Mouse (Mus musculus) forebrain, embryonic 15.5 days (tissue): ENCODE results near the gene Arrb2. TPM values are rescaled to one million over a fixed set of nuclear protein-coding genes. Genes with fewer than 3 reads are reported as not detected.
A peak's percentile ranks its signal among the peaks of the same experiment; 100 is the strongest.

Source experiments
- ATAC-seq: fragments of 200-750 bp; cut with Nextera tagmentation; replicated peaks from 2 replicates; pipeline ENCODE4 v1.8.0; 2017; ENCODE audit warnings: mild to moderate bottlenecking, moderate TSS enrichment, moderate library complexity
- H3K27ac ChIP-seq: fragments of 300-500 bp; sonication (generic); replicated peaks from 2 replicates; pipeline ENCODE4 v1.5.1; 2015; ENCODE audit warnings: mild to moderate bottlenecking, inconsistent platforms
- H3K27me3 ChIP-seq: fragments of 300-500 bp; sonication (generic); 2 replicates; pipeline ENCODE4 v1.6.1; 2015; ENCODE audit warnings: inconsistent platforms
- H3K36me3 ChIP-seq: fragments of 300-500 bp; sonication (generic); 2 replicates; pipeline ENCODE4 v1.6.1; 2015; ENCODE audit warnings: mild to moderate bottlenecking, inconsistent platforms
- H3K4me1 ChIP-seq: fragments of 300-500 bp; sonication (generic); 2 replicates; pipeline ENCODE4 v1.6.1; 2015; ENCODE audit warnings: inconsistent platforms
- H3K4me2 ChIP-seq: fragments of 300-500 bp; sonication (generic); replicated peaks from 2 replicates; pipeline ENCODE4 v1.6.1; 2015; ENCODE audit warnings: mild to moderate bottlenecking, inconsistent platforms
- H3K4me3 ChIP-seq: fragments of 300-500 bp; sonication (generic); 2 replicates; pipeline ENCODE4 v1.5.1; 2015; ENCODE audit warnings: mild to moderate bottlenecking, inconsistent platforms
- H3K9ac ChIP-seq: fragments of 300-500 bp; sonication (generic); replicated peaks from 2 replicates; pipeline ENCODE4 v1.6.1; 2015; ENCODE audit warnings: mild to moderate bottlenecking, inconsistent platforms
- H3K9me3 ChIP-seq: fragments of 300-500 bp; sonication (generic); 2 replicates; pipeline ENCODE4 v1.6.1; 2016; ENCODE audit warnings: inconsistent platforms
- WGBS: fragments of 180-500 bp; shearing (Covaris S2); methylation state at CpG from one replicate; pipeline ENCODE4 v1.1.7; 2015; ENCODE audit warnings: mixed read lengths; 5-methylcytosine and 5-hydroxymethylcytosine counted together
- polyA plus RNA-seq: library from polyadenylated mRNA; unstranded; fragments of >200 nt; fragmentation: Nextera tagmentation; extraction: Ambion mirVana; gene quantifications from 2 replicates; pipeline ENCODE4 v1.2.1, GENCODE M21; 2015

Gene Arrb2
- polyA plus RNA-seq, 1 experiment from 2014 or later: 38.1 TPM

GRCm38 (mm10) chr11:70447373-70447772 is 14.9 kb downstream of the Arrb2 start:
- Histone ChIP-seq H3K4me2 (no peak overlapping the region), H3K9ac (no peak overlapping the region), H3K27ac (no peak overlapping the region), H3K4me1 (peaks cover 6% of the 10 kb centered on the region), H3K27me3 (no peaks in the 10 kb centered on the region), H3K4me3 (no peak overlapping the region), H3K36me3 (no peaks in the 10 kb centered on the region), H3K9me3 (no peaks in the 10 kb centered on the region)
- ATAC-seq: no peak
- 84% methylated on average over 1 of the region's 1 CpGs for WGBS

- ATAC-seq: no peak
- H3K27ac ChIP-seq: no peak overlapping the region
- peaks cover 19% of the 10 kb centered on the region for H3K4me1 ChIP-seq
- H3K27me3 ChIP-seq: no peaks in the 10 kb centered on the region
- no peak overlapping the region for H3K9ac ChIP-seq
- peaks cover 3% of the 10 kb centered on the region; the same call in 1 of the 2 replicates for H3K36me3 ChIP-seq
- H3K4me3 ChIP-seq: no peak overlapping the region
- WGBS: 86% methylated on average over 2 of the region's 2 CpGs
- H3K9me3 ChIP-seq: no peaks in the 10 kb centered on the region
- H3K4me2 ChIP-seq: no peak overlapping the region
Observed at GRCm38 (mm10) chr11:70450926-70451325, 18.5 kb downstream of the Arrb2 start.

- Histone ChIP-seq H3K9me3 (no peaks in the 10 kb centered on the region), H3K4me3 (peak within 1 kb of the TSS; percentile 81), H3K4me2 (peak within 1 kb of the TSS; percentile 55), H3K9ac (peak within 1 kb of the TSS; percentile 88), H3K36me3 (peaks cover 3% of the 10 kb centered on the region; the same call in 1 of the 2 replicates), H3K27ac (peak within 1 kb of the TSS; percentile 98), H3K27me3 (no peaks in the 10 kb centered on the region), H3K4me1 (peaks cover 19% of the 10 kb centered on the region)
- under 1% methylated on average over 46 of the region's 46 CpGs for WGBS
- peak; percentile 97 for ATAC-seq
Observed at GRCm38 (mm10) chr11:70451797-70452498, 19.5 kb downstream of the Arrb2 start, which contains the start of gene Med11. Gene Med11, plus strand, starts transcription at chr11:70451919.

GRCm38 (mm10) chr11:70453261-70454044 is 21.0 kb downstream of the Arrb2 start:
- Histone ChIP-seq H3K4me1 (peaks cover 19% of the 10 kb centered on the region), H3K4me3 (no peak overlapping the region), H3K27me3 (peaks cover 1% of the 10 kb centered on the region), H3K9me3 (no peaks in the 10 kb centered on the region), H3K27ac (no peak overlapping the region), H3K36me3 (peaks cover 3% of the 10 kb centered on the region; the same call in 1 of the 2 replicates), H3K9ac (no peak overlapping the region), H3K4me2 (peak overlapping the region; percentile 55)
- ATAC-seq: no peak
- WGBS: 95% methylated on average over 9 of the region's 9 CpGs

GRCm38 (mm10) chr11:70458688-70459600 is 26.5 kb downstream of the Arrb2 start, which contains the start of gene Zmynd15:
Gene Zmynd15, plus strand, starts transcription at chr11:70459433.
- H3K9ac ChIP-seq: peak within 1 kb of the TSS; percentile 36
- H3K9me3 ChIP-seq: no peaks in the 10 kb centered on the region
- peaks cover 10% of the 10 kb centered on the region for H3K4me1 ChIP-seq
- no peaks in the 10 kb centered on the region for H3K36me3 ChIP-seq
- H3K27me3 ChIP-seq: peaks cover 30% of the 10 kb centered on the region
- no peak for ATAC-seq
- H3K27ac ChIP-seq: no peak within 1 kb of the TSS
- 19% methylated on average over 32 of the region's 32 CpGs for WGBS
- peak within 1 kb of the TSS; percentile 40 for H3K4me3 ChIP-seq
- peak within 1 kb of the TSS; percentile 74 for H3K4me2 ChIP-seq

- WGBS: 5% methylated on average over 30 of the region's 30 CpGs
- H3K4me3 ChIP-seq: peak within 1 kb of the TSS; percentile 40
- H3K27me3 ChIP-seq: peaks cover 35% of the 10 kb centered on the region
- no peaks in the 10 kb centered on the region for H3K36me3 ChIP-seq
- H3K4me1 ChIP-seq: peaks cover 10% of the 10 kb centered on the region
- H3K4me2 ChIP-seq: peak within 1 kb of the TSS; percentile 74
- H3K9me3 ChIP-seq: no peaks in the 10 kb centered on the region
- ATAC-seq: no peak
- H3K9ac ChIP-seq: peak within 1 kb of the TSS; percentile 36
- H3K27ac ChIP-seq: no peak within 1 kb of the TSS
Observed at GRCm38 (mm10) chr11:70459601-70460101, 27.2 kb downstream of the Arrb2 start, which contains the start of gene Cxcl16. Gene Cxcl16, minus strand, starts transcription at chr11:70459984.

- Histone ChIP-seq H3K4me2 (no peak overlapping the region), H3K9ac (no peak overlapping the region), H3K27me3 (peaks cover 29% of the 10 kb centered on the region), H3K27ac (no peak overlapping the region), H3K4me1 (peaks cover 18% of the 10 kb centered on the region), H3K4me3 (no peak overlapping the region), H3K36me3 (no peaks in the 10 kb centered on the region), H3K9me3 (no peaks in the 10 kb centered on the region)
- ATAC-seq: no peak
- WGBS: 80% methylated on average over 5 of the region's 5 CpGs
Observed at GRCm38 (mm10) chr11:70463970-70464369, 31.5 kb downstream of the Arrb2 start.

- peaks cover 19% of the 10 kb centered on the region for H3K27me3 ChIP-seq
- no peak overlapping the region for H3K27ac ChIP-seq
- H3K4me1 ChIP-seq: peaks cover 11% of the 10 kb centered on the region
- H3K4me3 ChIP-seq: no peak overlapping the region
- no peaks in the 10 kb centered on the region for H3K9me3 ChIP-seq
- H3K4me2 ChIP-seq: peak overlapping the region; percentile 46
- no peaks in the 10 kb centered on the region for H3K36me3 ChIP-seq
- H3K9ac ChIP-seq: no peak overlapping the region
- no peak for ATAC-seq
- WGBS: 23% methylated on average over 16 of the region's 16 CpGs
Observed at GRCm38 (mm10) chr11:70465211-70465610, 32.8 kb downstream of the Arrb2 start.

- Histone ChIP-seq H3K27me3 (peaks cover 13% of the 10 kb centered on the region), H3K9me3 (no peaks in the 10 kb centered on the region), H3K4me3 (peak overlapping the region; percentile 26), H3K9ac (peak overlapping the region; percentile 28; the same call in 1 of the 2 replicates), H3K36me3 (no peaks in the 10 kb centered on the region), H3K4me2 (peak overlapping the region; percentile 46), H3K4me1 (peaks cover 11% of the 10 kb centered on the region), H3K27ac (no peak overlapping the region)
- WGBS: 8% methylated on average over 23 of the region's 23 CpGs
- ATAC-seq: no peak
Observed at GRCm38 (mm10) chr11:70465824-70466223, 33.4 kb downstream of the Arrb2 start.

GRCm38 (mm10) chr11:70467902-70468619 is 35.6 kb downstream of the Arrb2 start:
- WGBS: 83% methylated on average over 5 of the region's 5 CpGs
- H3K4me2 ChIP-seq: no peak overlapping the region
- H3K4me3 ChIP-seq: no peak overlapping the region
- no peak for ATAC-seq
- H3K36me3 ChIP-seq: no peaks in the 10 kb centered on the region
- no peaks in the 10 kb centered on the region for H3K9me3 ChIP-seq
- peaks cover 11% of the 10 kb centered on the region for H3K4me1 ChIP-seq
- H3K27me3 ChIP-seq: 0 out of 2 replicates have a peak, but pooled peaks cover 7% of the 10 kb centered on the region
- no peak overlapping the region for H3K27ac ChIP-seq
- no peak overlapping the region for H3K9ac ChIP-seq

GRCm38 (mm10) chr11:70469764-70470163 is 37.3 kb downstream of the Arrb2 start:
- no peak overlapping the region for H3K4me2 ChIP-seq
- H3K9me3 ChIP-seq: no peaks in the 10 kb centered on the region
- no peaks in the 10 kb centered on the region for H3K27me3 ChIP-seq
- no peaks in the 10 kb centered on the region for H3K36me3 ChIP-seq
- no peak overlapping the region for H3K27ac ChIP-seq
- H3K9ac ChIP-seq: no peak overlapping the region
- ATAC-seq: no peak
- H3K4me1 ChIP-seq: peaks cover 11% of the 10 kb centered on the region
- no peak overlapping the region for H3K4me3 ChIP-seq
- 89% methylated on average over 3 of the region's 3 CpGs for WGBS
